ENCODE assay signal across 8 mouse cellular contexts in genomic region chr19:53141251-53142072, GRCm38 (mm10). TPM values are rescaled to one million over a fixed set of nuclear protein-coding genes. Genes with fewer than 3 reads are reported as not detected.
DNase-seq lines count a peak whose midpoint lies in the region; ATAC-seq and TF ChIP-seq lines count a peak whose summit lies in the region.

No protein-coding gene starts in this region.

- H3K79me2 ChIP-seq in heart, adult 2 months (replicated peaks; ENCODE audit: control insufficient read depth, insufficient read depth, low read length), result peaks cover 3% of the 10 kb centered on the region

- peak overlapping the region; percentile 95 for H3K4me3 ChIP-seq in embryonic facial prominence, embryonic 10.5 days
- H3K4me3 ChIP-seq in heart, adult 2 months, result peak overlapping the region; percentile 74
- H3K4me3 ChIP-seq in limb, embryonic 12.5 days (replicated peaks), result peak overlapping the region; percentile 87
- H3K4me3 ChIP-seq in midbrain, embryonic 13.5 days (replicated peaks), result peak overlapping the region; percentile 90

- no peaks in the 10 kb centered on the region for H3K36me3 ChIP-seq in embryonic facial prominence, embryonic 10.5 days (replicated peaks)
- H3K36me3 ChIP-seq in heart, adult 2 months (ENCODE audit: control insufficient read depth, insufficient read depth, low read length), result peaks cover 5% of the 10 kb centered on the region
- no peaks in the 10 kb centered on the region for H3K36me3 ChIP-seq in limb, embryonic 12.5 days
- H3K36me3 ChIP-seq in midbrain, embryonic 13.5 days, result no peaks in the 10 kb centered on the region

- peak; percentile 62 for TF ChIP-seq POLR2A in heart, adult 2 months (IDR thresholded peaks at IDR 0.05; ENCODE audit: insufficient read depth, low read depth, low read length)

- DNase-seq in CD4-positive, CD25-positive, alpha-beta regulatory T cell, adult 2 months (ENCODE audit: low read depth, low spot score), result peak; percentile 61
- peak; percentile 57 for DNase-seq in embryonic facial prominence, embryonic 10.5 days (ENCODE audit: low spot score)
- peak; percentile 79 to 84 for DNase-seq in heart, adult 2 months
- DNase-seq in kidney, adult 9 months, result peak; percentile 73
- peak; percentile 38 to 60 for DNase-seq in spleen, postnatal 10 days (ENCODE audit: low spot score in 2 of 2)

- H3K4me1 ChIP-seq in embryonic facial prominence, embryonic 10.5 days, result peaks cover 70% of the 10 kb centered on the region
- H3K4me1 ChIP-seq in heart, adult 2 months (ENCODE audit: control insufficient read depth, insufficient read depth, low read length), result peaks cover 2% of the 10 kb centered on the region; the same call in 1 of the 2 replicates
- H3K4me1 ChIP-seq in limb, embryonic 12.5 days (replicated peaks), result peaks cover 52% of the 10 kb centered on the region
- peaks cover 37% of the 10 kb centered on the region for H3K4me1 ChIP-seq in midbrain, embryonic 13.5 days (replicated peaks)

- intact Hi-C loops in heart, adult 2 months (cut with DNase I), result loop anchor here (2.0 to 10.0 kb wide), 7 partner anchors 56 to 233 kb away; partner anchors contain the start of genes Gm10197 and Mxi1

- no peak for TF ChIP-seq CTCF in heart, adult 2 months (IDR thresholded peaks at IDR 0.05)

- peaks cover 15% of the 10 kb centered on the region for H3K27me3 ChIP-seq in embryonic facial prominence, embryonic 10.5 days (replicated peaks; ENCODE audit: low read depth, poor library complexity, severe bottlenecking)
- no peaks in the 10 kb centered on the region for H3K27me3 ChIP-seq in heart, adult 2 months (ENCODE audit: control insufficient read depth, insufficient read depth, low read length)
- no peaks in the 10 kb centered on the region for H3K27me3 ChIP-seq in limb, embryonic 12.5 days
- H3K27me3 ChIP-seq in midbrain, embryonic 13.5 days, result peaks cover 21% of the 10 kb centered on the region

- no peaks in the 10 kb centered on the region for H3K9me3 ChIP-seq in embryonic facial prominence, embryonic 10.5 days
- H3K9me3 ChIP-seq in limb, embryonic 12.5 days, result no peaks in the 10 kb centered on the region
- H3K9me3 ChIP-seq in midbrain, embryonic 13.5 days, result no peaks in the 10 kb centered on the region

- H3K27ac ChIP-seq in embryonic facial prominence, embryonic 10.5 days (replicated peaks), result peak overlapping the region; percentile 94
- peak overlapping the region; percentile 96 for H3K27ac ChIP-seq in heart, adult 2 months
- H3K27ac ChIP-seq in limb, embryonic 12.5 days, result peak overlapping the region; percentile 90
- H3K27ac ChIP-seq in midbrain, embryonic 13.5 days, result peak overlapping the region; percentile 25; the same call in 1 of the 2 replicates

- peak overlapping the region; percentile 78 for H3K4me2 ChIP-seq in limb, embryonic 12.5 days
- H3K4me2 ChIP-seq in midbrain, embryonic 13.5 days (replicated peaks), result peak overlapping the region; percentile 97

- TF ChIP-seq EP300 in heart, adult 2 months (IDR thresholded peaks at IDR 0.05; ENCODE audit: insufficient read depth, low read depth, low read length), result 0 out of 2 replicates have a peak, but pooled peaks have one; percentile 49

- 2% methylated on average over 23 of the region's 23 CpGs for WGBS in embryonic facial prominence, embryonic 10.5 days
- WGBS in heart, adult 2 months, result 1% methylated on average over 23 of the region's 23 CpGs
- WGBS in limb, embryonic 12.5 days, result 3% methylated on average over 23 of the region's 23 CpGs
- 2% methylated on average over 23 of the region's 23 CpGs for WGBS in midbrain, embryonic 13.5 days

- H3K9ac ChIP-seq in heart, adult 2 months (ENCODE audit: low read depth, low read length), result peak overlapping the region; percentile 83
- peak overlapping the region; percentile 70 for H3K9ac ChIP-seq in limb, embryonic 12.5 days (replicated peaks)
- H3K9ac ChIP-seq in midbrain, embryonic 13.5 days (replicated peaks), result peak overlapping the region; percentile 49; the same call in 1 of the 2 replicates

- no peak for ATAC-seq in CD4-positive, CD25-positive, alpha-beta regulatory T cell, adult 4 months
- ATAC-seq in limb, embryonic 12.5 days (ENCODE audit: insufficient number of reproducible peaks, insufficient read depth, low FRiP score, low TSS enrichment, low read depth), result no peak
- ATAC-seq in midbrain, embryonic 13.5 days, result peak; percentile 47

RNA-seq across cellular contexts. Expression of gene Add3, which starts 1.2 kb away (rescaled TPM):
- 100 to 1,000 TPM; 128 to 172 TPM for polyA plus RNA-seq in CD4-positive, CD25-positive, alpha-beta regulatory T cell, adult 4 months (2017; shearing (Covaris generic))
- polyA plus RNA-seq in embryonic facial prominence, embryonic 10.5 days (2016; fragmentation: Nextera tagmentation; extraction: Ambion mirVana), result 61.7 and 67.2 TPM in 2 replicates
- 10 to 100 TPM; 38.9 to 50.5 TPM for total RNA-seq in heart, adult 2 months (2021)
- polyA plus RNA-seq in heart, adult 2 months (2012; rRNA removed), result 25.2 and 44.5 TPM in 2 replicates
- polyA plus RNA-seq in limb, embryonic 12.5 days (2016; fragmentation: Nextera tagmentation; extraction: Ambion mirVana), result 80.5 and 83.8 TPM in 2 replicates
- polyA plus RNA-seq in midbrain, embryonic 13.5 days (2015; fragmentation: Nextera tagmentation; extraction: Ambion mirVana), result 25.1 and 27.1 TPM in 2 replicates

Comparison
In these comparisons a context has a peak if more than half of its experiments do, and no peak if none do; other contexts are left out.
1. H3K27ac ChIP-seq: peak in every context shown above with its lines; median percentile 96 in heart, adult 2 months; 94 in embryonic facial prominence, embryonic 10.5 days; 90 in limb, embryonic 12.5 days; 25 in midbrain, embryonic 13.5 days.